Mouse (Mus musculus) liver, adult (tissue): ENCODE results near the gene Wdr18.

Experiments
- GATA4 ChIP-seq: IDR thresholded peaks from 2 replicates; pipeline ENCODE4 v1.6.1; 2014; ENCODE audit warnings: mild to moderate bottlenecking, low read length; ENCODE audit not compliant: insufficient replicate concordance

Gene Wdr18

DNA sequence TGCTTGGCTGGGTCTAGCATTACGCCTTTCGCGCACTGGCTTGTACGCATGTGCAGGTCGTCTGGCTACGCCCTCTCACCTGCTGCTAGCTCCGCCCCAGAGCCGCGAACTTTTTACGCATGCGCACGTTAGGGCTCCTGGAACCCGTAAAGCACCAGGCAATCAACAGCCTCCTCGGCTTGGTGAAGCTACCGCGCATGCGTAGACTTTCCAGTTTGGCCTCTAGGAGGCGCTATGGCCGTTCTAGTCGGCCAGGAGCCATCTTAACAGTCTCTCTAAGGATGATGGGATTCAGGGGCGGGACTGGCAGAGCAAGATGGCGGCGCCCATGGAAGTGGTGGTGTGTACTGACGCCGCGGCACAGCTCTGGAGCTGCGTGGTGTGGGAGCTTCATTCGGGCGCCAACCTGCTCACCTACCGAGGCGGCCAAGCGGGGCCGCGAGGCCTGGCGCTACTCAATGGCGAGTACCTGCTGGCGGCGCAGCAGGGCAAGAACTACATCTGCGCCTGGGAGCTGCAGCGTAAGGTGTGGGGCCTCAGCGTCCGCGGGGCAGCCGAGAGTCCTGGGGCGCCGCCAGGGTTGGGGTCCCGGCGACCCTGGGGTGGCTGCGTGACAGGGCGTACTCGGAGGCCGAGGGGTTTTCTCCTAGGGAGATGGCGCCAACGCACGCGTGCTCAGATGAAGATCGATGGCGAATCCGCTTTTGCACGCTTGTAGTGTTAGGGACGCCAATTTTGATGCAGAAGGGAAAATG, at the start of gene Wdr18:
Gene Wdr18 (plus strand): TSS at position 306 of the 755 bp plus-strand sequence.
- no peak for TF ChIP-seq GATA4

DNA sequence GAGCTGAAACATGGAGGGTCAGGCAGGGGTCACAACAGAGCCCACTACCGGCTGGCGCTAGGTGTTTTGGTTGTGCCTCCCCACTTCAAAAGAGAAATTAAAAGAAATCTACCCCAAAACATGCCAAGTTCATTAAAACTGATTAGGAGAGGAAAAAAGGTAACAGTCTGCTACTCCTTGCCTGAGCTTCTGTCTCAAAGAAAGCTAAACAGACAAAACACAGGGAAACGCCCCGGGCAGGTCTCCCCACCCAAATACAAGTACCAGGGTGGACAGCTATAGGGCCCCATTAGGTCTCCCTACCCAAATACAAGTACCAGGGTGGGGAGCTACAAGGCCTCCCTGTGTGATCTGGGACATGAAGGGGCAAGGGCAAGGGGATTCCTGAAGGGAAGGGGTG, 49.4 kb upstream of the Wdr18 start, which contains the start of gene Gm26602:
Gene Gm26602 (plus strand): TSS at position 301 of the 400 bp plus-strand sequence.
- TF ChIP-seq GATA4 = no peak

DNA sequence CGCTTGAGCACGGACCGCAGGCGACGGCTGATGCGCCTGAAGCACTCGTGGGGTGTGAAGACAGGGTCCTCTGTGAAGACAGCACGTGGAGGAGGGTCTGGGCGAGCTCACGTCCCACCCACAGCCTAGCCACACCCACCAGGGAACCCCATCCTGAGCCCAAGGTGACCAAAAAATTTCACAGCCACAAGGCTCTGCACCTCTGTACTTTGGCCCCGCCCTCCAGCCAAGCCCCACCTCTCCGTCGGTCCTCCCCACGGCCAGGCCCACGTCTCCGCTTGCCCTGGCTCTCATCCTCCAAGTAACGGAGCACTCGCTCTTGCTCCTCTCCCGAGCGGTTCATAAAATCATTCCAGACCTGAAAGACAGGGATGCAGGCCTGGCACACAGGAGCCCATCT, 47.5 kb upstream of the Wdr18 start:
- no peak for TF ChIP-seq GATA4

DNA sequence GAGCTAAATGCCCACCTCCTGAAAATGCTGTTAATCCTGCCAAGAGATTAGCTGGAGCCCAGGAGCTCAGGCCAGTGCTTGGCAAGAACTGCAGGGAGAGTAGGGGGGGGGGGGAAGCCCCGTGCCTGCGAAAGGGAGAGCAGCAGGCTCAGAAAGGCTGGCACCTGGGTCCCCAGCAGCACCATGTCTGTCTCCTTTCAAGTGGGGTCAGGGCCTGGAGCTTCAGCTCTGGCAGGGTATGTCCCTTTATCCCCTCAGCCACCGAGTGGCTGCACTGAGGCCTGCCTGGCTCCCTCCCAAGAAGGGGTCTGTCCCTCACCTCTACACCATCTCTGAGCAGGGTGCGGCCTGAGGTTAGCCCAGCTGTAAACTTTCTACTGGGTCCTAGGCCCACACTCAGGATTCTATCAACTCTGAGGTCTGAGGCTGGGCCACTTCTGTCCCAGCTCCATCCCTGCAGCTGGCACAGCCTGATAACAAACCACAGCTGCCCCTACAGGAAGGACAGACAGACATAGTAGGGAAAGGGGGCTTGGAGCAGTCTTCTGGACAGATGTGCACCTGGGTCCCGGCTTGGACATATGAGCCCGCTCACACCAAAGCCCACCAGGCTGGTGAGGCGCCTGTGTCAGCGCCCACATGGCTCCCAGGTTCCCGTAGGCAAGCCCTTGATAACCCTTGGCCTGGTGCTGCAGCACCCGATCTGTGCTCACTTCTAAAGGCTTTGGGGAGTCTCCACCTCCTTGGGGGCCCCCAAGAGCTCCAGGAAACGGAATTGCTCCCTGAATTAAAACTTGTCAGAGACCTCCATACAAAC, 45.6 kb upstream of the Wdr18 start:
- TF ChIP-seq GATA4 = no peak

DNA sequence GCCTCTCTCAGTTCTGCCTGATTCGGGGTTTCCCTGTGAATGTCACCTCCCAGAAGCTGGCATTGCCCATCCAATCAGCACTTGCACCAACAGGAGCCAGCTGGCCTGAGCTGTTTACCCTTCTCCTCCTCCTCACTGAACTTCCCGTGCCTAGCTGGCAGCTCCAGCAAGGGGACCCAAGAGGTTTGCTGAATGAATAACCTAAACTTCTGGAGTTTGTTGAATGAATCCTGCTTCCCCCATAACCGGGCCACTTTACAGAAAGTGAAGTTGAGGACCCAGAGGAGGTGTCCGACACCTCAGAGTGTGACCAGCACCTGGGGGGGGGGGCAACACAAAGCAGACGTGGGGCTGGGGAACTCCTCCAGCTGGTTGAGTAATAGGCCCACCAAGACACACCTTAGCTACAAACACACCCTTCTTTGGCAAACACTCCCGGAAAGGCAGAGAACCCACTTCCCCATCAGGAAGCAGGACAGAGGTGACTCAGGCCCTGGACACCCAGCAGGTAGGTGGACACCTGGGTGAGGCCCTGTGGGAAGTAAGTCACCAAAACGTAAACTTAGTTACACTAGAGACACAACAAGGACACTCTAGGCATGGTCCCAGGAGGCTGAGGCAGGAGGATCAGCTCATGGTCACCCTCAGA, 44.9 kb upstream of the Wdr18 start:
- TF ChIP-seq GATA4 = no peak

DNA sequence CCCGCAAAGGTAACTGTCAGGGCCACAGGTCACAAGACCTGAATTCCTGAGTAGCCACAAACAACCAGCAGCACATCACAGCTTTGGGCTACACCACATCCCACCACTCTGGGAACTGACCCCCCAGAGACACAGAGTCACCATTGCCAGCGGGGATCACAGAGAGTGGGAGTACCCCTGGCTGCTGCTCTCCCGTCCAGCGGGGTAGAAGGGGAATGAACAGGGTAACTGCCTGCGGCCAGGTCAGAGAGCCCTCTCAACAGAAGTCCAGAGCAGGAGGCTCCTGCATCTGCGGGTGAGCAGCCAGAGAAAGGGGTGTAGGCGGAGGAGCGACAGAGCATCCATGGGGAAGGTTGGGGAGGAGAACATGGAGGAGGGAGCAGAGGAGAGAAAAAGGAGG, 43.9 kb upstream of the Wdr18 start:
- no peak for TF ChIP-seq GATA4

DNA sequence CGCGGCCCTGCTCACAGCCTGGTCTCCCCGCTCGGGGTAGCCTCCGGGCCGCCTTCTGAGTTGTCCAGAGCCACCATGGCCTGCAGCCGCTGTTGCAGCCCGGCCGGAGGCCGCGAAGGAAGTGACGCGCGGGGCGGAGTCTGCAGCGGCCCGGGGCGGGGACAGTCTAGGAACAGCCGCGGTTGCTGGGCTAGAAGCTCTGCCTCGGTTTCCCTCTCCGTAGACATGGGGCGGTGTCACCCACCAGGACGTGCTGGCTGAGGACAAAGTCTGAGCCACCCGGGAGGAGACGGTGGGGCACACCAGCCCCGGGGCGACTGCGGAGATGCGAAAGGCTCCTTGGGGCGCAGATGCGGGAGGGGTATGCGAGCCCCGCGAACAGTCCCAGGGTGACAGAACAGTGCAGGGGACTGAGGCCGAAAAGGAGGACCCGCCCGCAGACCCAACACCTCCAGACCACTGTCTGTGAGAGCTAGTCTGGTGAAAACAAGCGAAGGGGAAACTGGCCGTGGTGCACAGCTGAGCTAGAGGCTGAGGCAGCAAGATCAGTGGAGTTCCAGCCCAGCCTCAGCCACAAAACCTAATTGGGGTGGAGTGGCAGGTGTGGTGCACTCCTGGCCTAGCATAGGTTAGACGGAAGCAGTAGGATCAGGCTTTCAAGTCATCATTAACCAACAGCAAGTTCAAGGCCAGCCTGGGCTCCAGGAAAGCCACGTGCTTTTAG, 43.0 kb upstream of the Wdr18 start, which contains the start of gene Kiss1r:
Gene Kiss1r (plus strand): TSS at position 164 of the 724 bp plus-strand sequence.
- TF ChIP-seq GATA4 = no peak

DNA sequence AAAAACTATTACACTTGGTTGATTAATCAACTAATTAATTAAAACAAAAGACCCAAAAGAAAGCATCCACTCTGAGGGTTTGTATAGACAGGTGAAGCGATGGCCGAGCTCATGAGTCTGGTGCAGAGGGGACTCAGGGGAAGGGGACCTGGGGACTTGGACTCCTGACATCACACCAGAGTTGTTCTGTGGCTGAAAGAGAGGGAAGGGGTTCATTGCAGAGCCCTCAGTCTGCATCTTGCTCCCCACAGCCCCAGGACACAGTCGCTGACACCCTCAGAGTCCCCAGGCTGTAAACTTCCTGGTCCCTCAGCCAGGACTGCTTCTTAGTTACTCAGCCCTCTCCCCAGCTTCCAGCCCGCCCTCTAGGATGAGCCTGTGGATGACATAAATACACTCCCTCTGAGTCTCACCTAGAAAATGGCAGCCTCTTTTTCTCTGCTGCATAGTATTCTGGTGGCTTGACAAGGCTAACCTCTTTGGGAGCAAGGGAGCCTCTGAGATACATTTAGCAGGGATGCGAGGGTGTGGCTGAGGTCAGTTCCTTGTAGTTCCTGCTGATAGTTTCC, 42.3 kb upstream of the Wdr18 start:
- TF ChIP-seq GATA4 = no peak

DNA sequence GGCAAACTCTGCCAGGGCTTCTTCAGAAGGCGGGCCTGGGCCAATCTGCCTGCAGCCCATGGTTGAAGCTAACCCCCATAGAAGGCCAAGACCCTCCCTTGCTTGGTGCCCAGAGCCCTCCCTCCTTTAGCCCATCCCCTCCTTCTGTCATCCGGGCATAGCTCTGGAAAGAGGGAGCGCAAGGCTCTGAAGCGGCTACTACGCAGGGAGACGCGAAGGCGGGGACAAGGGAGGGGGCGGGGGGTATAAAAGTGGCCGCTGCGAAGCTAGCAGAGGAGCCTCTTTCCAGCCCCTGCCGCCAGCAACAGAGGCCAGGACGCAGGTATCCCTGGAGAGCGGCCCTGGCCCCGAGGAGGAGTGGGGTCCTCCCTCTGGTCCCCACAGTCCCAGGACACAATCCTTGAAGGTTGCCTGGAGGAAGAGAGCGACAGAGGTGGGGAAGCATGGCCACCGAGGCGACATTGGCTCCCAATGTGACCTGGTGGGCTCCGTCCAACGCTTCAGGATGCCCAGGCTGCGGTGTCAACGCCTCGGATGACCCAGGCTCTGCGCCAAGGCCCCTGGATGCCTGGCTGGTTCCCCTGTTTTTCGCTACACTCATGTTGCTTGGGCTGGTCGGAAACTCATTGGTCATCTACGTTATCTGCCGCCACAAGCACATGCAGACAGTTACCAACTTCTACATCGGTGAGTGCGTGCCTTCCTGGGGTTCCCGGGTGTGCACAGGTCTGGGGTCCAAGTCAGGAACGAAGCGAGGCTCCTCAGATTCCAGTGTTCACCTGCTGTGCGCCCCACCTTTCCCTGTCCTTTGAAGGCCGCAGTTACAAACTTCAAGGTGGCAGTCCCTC, 41.5 kb upstream of the Wdr18 start:
- no peak for TF ChIP-seq GATA4

DNA sequence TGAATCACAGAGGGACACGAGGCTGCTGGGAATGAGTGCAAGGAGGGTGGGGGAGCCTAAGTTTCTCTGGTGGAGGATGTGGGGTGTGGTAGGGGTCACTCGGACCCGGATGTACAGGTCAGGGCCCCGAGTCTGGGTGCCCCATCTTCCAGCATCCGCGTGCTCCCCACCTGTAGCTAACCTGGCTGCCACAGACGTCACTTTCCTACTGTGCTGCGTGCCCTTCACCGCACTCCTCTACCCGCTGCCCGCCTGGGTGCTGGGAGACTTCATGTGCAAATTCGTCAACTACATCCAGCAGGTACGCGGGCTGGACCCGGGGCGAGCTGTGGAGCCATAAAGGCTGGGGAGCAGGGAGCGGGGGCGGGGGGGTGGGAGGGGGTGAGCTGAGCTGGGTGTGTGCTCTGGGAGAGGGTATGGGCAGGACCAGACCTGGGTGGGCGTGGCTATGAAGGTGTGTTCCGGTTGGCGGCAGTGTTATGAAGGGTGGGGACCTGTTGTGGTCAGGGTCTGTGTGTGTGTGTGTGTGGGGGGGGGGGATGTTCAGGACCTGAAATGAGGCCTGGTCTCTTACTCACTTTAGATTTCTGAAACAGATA, 40.6 kb upstream of the Wdr18 start:
- no peak for TF ChIP-seq GATA4

DNA sequence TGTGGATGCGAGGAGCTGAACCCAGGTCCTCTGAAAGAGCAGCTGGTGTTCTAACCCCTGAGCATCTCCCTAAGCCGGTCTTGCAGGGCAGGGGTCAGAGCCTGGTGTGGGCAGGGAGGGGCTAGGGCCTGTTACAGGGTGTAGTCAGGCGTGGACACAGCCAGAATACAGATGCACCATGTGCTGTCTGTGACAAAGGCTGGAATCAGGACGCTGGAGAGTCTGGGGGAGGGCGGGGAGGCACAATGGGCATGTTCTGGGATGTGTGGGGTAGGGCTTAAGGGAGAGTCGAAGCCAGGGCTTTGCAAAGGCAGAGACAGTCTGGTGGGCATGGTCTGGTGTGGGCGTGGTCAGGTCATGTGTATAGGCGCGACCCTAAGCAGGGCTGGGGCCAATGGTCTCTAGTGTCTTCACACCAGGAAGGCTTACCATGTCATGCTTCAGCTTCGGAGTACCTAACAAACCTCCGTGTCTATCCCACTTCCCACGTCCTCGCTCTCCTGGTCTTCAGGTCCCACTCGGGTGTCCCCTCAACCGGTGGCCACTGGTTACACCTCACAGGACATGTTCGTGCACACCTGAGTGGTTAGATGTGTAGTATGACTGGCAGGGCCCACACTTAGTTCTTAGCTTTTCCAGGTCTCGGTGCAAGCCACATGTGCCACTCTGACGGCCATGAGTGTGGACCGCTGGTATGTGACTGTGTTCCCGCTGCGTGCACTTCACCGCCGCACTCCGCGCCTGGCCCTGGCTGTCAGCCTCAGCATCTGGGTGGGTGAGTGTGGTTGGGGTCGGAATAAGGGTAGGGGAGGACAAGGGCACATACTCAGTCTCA, 39.7 kb upstream of the Wdr18 start:
- no peak for TF ChIP-seq GATA4

DNA sequence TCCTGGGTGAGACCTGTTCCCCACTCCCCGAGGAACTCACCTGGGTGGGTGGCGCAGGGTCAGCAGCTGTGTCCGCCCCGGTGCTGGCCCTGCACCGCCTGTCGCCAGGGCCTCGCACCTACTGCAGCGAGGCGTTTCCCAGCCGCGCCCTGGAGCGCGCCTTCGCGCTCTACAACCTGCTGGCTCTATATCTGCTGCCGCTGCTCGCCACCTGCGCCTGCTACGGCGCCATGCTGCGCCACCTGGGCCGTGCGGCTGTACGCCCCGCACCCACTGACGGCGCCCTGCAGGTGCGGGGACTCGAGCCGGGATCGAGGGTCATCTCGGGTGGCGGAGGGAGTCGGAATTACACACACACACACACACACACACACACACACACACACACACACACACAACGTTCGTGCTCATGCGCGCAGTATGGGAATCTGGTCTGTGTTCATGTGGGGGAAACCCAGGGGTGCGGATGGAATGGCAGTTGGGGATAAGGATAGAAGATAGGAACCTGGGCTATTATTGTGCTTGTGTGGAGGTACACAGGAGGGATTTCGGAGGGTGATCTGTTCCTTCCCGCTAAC, 38.9 kb upstream of the Wdr18 start, which contains the start of gene R3hdm4:
Gene R3hdm4 (minus strand): TSS at position 251 of the 578 bp plus-strand sequence.
- TF ChIP-seq GATA4 = no peak
